Mouse (Mus musculus) thymus, adult 18-20 months (tissue): ENCODE data around the gene Phlpp2.
A peak's percentile ranks its signal among the peaks of the same experiment; 100 is the strongest.

Experiments used
- DNase-seq, 2 experiments: peaks; one replicate each; pipeline ENCODE4 v3.0.0; 2022; ENCODE audit warnings: mixed read lengths in 2 of 2

Gene Phlpp2

DNA sequence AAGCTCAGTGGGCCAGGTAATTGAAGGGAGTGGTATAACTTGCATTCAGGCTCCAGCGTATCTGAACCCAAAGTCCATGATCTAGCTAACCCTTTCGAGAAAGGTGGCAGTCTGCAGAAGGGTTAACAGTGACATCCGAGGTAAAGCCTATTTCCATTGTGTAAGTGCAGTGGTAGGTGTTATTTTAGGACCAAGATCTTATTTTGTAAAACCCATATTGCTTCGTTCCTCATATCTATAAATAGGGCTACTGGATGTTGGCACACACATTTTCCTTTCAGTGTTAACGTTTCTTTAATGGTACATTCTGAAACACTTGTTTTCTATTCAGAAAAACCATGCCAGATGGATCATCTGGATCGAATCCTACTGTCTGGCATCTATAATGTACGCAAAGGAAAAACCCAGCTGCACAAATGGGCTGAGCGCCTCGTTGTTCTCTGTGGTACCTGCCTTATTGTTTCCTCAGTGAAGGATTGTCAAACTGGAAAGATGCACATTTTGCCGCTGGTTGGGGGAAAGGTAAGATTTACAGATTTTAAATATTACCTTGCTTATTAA, 35.6 kb downstream of the Phlpp2 start:
- DNase-seq = no peak

DNA sequence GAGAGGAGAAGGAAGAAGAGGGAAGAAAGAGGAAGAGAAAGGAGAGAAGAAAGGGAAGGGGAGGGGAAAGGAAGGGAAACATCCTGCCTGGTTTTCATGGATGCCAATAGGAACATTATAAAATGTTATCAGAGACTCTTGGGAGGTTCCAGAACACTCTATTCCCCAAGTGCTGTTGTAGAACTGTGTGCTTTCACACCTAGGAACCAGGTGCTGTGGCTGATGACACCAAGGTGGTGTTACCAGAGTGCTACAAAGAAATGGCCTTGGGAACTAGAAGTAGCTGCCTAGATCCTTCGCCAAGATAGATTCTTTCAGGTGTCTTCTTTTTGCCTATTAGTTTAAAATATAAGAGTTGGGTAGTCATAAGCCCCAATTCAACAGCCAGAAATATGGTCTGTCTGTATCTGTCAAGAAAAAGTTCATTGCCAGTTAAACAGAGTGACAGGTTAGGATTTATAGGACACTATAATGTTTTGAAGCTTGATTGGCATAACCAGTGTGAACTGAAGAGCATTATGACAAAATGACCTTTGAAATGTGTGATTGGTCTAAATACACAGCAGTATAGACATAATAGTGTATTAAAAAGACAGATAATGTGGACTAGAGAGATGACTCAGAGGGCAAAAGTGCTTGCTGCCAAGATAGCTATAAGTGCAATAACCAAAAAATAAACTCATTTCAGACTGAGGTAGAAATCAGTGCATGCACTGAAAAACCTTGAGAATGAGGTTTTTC, 36.8 kb downstream of the Phlpp2 start:
- no peak for DNase-seq

DNA sequence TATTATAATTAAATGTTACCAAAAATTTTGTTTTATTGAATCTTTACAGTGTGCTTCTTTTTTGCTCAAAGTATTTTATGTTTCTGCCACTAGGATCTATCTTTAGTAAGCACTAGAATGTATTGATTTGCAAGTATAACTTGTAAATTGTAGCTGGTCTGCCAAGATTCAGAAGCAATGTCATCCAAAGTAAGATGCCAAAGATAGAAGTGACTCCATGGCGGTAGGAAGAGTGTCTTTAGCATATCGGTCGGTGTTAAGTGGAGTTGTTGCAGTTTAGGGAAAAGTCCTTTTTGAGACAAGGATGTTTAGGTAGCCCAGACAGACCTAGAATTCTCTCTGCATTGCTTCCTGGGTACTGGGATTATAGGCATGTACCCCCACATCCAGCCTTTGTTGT, 38.6 kb downstream of the Phlpp2 start:
- no peak for DNase-seq

DNA sequence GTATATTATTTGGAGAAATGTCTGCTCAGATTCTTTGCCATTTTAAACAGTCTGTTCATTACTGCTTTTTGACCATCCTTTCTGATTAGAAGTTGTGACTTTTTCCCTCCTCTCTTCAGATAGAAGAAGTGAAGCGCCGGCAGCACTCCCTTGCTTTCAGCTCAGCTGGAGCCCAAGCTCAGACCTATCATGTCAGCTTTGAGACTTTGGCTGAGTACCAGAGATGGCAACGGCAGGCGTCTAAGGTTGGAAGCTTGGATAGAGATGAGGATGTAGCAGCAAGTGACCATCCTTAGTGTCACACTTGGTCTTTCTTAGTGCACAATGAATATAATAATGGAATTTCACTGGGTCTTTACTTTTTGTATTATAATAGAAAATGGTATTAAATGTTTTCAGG, 39.0 kb downstream of the Phlpp2 start:
- no peak for DNase-seq

DNA sequence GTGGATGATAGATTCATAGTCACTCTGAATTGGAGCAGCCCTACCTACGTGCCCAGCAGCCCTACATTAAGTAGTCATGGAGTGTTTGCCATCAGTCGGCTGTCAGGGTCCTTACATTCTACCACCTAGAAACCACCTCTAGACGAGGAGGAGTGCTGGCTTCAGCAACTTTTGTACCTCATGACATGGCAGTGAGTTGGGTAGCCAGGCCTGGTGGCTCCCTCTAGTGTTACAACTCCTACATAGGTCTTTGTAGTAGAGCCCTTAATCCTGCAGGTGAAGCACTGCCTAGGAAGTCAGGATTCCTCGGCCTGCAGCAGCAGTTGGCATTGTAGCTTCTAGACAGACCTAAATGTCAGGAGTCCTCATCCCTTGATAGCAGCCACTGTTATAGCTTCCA, 48.9 kb downstream of the Phlpp2 start:
- peak in 1 of 2 experiments; percentile 6 for DNase-seq

DNA sequence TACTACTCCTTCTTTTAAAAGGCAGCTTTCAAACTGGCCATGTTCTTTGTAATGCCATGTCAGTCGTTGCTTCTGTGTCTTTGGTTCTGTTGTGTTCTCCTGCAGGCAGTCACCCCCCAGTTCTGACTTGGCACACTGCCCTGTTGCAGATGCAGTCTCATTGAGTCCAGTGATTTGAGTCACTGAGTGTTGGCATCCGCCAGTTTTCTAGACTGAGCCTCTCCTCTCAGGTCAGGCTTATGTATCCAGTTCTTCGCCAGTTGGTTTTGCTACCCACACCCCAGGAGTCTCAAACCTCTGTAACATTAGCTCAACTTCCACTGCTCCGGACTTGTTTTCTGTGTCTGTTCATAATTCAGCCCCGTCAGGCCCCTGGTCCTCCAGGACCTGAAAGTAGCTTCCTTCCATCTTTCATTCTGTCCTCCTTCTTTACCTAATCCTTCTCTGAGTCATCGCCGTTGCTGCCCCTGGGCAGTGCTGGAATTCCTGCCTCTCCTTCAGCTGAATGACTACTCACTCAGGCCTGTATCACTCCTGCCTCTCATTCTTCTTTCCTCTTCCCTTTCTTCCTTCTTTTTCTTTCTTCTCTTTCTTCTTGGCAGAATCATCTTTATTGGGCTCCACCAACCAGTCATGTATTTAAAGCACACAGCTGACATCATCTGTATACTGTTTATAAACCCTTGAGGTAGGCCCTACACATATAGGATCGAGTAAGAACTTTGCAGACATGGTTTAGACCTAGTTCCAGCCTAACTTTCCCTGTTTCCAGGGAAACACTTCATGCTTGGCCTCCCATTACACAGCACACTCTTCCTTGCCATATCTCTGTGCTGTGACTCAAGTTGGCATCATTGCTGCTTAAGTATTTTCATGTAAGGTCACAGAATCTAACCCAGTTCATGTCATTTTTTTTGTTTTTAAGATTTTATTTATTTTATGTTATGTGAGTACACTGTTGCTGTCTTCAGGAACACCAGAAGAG, 52.4 kb downstream of the Phlpp2 start:
- no peak for DNase-seq

DNA sequence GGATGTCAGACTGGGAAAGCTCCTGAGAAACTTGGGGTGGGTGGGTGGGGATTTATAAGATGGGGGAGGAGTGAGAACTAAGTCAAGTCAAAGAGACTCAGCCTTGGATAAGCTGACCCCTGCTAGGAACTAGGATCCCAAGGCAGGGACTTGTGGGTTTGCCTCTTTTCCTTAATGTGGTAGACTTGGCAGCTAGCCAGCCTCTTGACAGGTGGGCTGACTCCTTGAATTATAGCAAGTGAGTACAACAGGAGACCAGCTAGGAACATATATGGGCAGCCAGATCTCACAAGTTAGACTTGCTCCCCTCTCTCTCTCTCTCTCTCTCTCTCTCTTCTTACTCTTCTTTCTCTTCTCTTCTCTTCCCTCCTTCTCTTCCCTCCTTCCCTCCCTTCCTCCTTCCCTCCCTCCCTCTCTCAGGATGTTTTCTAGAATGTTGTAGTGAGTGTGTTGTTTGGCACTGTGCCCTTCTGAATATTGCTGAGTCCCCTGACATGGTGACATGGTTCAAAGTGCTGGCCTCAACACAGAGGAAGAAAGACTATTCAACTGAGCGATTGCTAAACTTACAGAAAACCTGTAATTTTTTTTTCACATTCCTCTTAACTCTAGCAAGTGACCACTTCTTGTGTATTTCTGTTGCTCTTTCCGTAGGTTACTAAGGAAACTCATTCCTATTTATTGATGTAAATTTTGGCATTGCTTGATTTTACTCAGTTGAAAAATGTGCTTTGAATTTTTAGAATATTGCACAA, 73.4 kb downstream of the Phlpp2 start:
- no peak for DNase-seq

DNA sequence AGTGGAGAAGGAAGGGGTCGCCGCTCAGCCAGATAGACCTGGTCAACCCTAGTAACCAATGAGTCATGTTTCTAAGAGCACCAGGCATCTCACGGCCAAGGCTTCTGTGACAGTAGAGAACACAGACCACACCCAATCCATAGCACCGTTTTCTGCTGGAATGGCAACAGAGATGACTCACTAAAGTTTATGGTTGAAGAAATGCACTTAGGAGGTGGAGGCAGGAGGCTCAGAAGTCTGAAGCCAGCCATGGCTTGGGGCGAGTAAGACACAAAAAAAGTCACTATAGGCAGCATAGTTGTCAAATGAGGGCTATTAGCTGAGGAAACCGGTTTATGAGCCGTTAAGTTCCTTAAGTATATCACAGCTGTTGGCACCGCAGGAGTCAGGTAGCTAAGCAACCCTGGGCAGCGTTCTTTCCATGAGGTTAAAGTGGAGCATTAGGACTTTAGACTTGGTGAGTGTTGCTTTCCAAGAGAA, 76.9 kb downstream of the Phlpp2 start:
- no peak for DNase-seq

DNA sequence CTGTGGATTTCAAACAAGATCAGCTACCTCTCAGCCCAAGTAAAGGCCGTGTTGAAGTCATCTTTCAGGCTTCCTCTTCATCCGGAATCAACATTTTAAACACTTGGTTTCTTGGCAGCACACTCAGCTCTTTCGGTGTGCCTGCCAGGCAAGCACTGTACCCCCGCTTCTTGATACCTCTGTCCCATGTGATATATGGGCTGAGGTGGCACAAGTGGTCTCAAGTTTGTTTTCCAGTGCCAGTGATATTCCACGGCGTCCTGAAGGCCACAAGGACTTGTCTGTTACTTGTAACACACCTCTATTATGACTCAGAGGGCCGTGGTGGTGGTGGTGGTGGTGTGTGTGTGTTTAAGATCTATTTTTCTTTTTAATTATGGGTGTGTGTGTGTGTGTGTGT, 77.4 kb downstream of the Phlpp2 start:
- DNase-seq = no peak

DNA sequence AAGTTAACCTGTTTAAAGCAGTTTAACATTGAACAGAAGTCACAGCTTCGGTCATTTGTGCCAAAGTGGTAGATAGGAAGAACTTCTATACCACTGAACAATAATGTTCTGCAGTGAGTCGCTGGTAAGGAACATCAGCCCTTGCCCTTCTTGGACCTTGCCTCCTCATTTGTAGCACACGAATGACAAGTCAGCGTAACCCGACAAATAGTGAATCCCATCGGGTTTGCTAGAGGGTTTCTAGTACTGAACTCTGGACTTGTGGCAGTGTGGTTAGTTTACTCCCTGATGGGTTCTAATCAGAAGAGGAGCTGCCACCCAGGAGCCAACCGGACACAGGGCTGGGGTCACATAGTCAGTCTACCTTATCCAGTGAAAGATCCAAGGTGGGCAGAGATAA, 77.9 kb downstream of the Phlpp2 start:
- DNase-seq = no peak

DNA sequence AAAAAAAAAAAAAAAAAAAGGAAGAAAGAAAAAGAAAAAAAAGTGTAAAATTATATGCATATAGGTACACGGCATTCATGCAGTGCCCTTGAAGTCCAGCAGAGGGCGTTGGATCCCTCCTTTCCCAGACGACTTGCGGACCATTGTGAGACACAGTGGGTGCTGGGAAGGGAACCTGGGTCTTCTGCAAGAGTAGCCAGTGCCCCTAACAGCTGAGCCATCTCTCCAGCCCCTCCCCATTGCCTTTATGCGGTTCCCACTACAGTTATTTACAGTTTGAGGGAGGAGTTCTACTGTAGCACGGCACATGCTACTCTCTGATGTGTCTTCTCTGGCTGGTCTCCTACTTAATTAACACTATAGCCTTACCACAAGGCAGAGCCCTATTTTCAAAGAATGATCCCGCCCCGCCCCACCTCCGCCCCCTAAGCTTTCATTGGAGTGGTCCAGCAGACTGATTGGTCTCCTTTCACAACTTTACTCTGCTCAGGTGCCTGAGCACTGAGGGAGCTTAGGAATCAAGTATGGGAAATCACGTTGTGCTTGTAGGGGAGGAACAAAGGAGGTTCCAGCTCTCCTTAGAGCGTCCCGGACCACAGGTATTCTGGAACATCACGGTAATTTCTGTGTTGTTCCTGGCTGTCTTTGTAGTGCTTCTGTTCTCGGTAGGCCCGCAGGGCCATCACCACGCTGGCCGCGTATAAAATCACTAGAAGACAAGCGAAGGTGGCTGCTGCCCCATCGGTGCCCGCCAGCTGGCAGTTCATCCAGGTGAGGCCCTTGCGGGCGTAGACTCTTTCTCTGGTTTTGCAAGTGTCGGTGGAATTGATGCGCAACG, 79.3 kb downstream of the Phlpp2 start:
- no peak for DNase-seq

DNA sequence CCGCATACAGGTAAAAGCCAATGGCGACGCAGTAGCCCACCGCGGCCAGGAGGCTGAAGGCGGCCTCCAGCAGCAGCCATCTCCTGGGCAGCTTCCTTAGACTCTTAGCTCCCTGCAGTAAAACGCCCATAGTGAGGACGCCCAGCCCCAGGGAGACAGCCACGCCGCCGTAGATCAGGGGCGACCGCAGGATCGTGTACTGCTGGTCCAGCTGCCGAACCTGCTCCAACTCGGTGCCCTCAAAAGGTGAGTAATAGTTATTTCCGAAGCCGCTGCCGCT, 79.9 kb downstream of the Phlpp2 start:
- DNase-seq = no peak

DNA sequence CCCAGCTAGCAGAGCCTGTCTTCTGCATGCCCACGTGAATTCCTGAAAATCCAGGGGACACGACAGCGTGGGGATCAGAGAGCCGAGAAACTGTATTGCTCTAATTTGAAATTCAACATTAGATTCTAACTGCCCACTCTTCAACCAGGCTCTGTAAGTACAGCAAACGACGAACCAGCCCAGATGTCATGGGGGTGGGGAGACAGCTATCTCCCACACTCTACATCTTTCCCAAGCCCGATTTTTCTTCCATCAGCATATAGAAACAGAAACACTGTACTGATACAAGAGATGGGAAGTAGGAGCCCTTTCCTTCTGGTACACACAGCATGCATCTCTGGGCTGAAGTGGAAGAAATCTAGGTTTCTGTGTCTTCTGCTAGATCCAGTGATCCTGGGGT, 83.8 kb downstream of the Phlpp2 start:
- no peak for DNase-seq

DNA sequence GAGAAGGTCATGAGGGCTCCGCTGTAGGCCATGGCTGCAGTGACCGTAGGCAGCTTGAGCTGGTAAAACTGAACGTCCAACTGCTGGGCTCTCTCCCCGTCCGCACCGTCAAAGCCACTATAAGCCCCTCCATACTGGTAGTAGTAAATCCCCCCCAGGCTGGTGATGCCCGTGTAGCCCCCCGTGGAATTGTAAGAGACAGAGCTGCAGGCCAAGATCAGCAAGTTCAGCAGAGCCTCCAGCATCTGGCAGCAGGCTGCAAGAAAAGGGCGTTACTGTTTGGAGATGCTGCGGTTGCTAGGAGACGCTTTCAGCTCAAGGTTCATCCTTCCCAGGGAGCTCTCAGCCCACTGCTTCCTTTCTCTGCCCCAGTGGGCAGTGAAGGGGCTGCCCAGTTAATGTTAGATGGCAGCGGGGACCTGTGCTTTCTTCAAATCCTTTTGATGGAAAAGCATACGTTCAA, 86.2 kb downstream of the Phlpp2 start:
- DNase-seq = no peak

DNA sequence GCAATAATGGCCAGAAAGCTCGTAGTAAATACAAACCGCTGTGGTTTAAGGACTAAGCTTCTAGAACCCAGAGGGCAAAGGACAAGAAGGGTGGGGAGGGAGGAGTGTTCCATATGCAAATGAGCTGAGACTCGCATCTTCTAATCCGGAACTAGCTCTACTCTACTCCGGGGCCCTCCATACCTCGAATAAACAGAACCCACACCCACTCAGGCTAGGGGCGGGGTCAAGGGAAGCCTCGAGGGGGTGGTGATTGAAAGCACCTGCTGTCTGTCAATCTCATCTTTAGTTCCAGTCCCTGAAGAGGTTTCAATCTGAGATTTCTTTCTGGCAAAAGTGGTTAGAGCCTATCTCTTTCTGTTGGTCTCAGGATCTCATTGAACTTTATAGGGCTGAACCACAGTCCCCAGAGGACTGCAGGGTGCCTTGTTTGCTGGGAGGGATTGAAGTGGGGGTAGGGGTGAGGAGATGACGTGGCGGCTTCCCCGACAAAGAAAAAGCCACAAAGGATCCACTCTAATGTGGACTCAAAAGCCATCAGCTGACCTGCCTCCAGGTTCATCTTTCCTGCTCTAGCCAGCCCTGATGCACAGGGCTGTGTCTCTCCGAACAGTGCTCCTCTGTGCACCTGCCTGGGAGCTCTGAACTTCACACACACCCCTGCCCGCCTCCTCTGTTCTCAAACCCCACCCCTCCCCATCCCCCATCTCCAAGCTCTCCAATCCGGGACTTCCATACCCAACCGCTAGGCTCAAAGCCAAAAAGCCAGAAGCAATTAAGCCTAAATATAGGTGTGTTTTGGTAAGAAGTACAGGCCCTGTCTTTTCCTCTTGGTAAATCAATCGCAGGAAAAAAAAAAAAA, 89.1 kb downstream of the Phlpp2 start:
- no peak for DNase-seq

DNA sequence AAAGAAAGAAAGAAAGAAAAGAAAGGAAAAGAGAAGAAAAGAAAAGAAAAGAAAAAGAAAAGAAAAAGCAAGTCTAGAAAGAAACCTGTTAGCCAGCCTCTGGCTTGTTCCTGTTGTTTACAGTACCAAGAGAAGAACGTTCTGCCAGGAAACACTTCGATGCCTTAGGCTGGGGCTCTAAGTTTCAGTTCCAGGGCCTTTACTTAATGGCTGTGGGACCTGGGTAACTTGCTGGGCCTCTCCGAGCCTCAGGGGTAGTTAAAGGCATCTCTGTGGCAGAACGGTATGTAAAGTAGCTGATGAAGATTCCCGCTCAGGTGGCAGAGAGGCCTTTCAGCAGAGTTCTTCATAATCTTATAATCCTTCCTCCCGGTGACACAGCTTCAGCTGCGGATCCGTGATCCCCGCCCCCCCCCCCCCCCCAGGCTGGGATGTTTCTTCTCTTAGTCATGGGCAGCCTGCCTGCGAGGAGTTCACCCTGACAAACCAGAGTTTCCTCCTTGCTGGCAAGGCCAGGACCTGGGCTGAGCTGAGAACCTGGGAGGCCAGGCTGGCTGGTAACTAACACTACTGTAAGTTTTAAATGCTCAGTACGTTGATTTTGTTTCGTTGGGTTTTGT, 89.8 kb downstream of the Phlpp2 start:
- no peak for DNase-seq

DNA sequence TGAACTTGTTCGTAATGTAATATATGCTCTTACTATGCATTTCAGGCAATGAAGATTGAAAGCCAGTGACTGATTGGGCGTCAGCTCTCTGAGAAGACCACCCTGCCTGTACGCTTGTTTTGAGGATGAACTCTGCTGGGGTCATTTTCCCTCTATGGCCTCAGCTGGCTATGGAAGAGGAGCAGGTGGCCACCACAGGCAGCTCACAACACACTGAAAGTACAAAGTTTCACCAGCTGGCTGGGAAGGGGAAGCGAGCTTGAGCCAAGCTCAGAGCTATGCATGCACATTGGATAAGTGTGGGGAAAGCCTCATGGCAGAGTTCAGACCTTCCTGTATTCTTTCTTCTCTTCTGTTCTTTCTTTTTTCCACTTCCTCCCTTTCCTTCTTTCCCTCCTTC, 90.8 kb downstream of the Phlpp2 start:
- DNase-seq = no peak

DNA sequence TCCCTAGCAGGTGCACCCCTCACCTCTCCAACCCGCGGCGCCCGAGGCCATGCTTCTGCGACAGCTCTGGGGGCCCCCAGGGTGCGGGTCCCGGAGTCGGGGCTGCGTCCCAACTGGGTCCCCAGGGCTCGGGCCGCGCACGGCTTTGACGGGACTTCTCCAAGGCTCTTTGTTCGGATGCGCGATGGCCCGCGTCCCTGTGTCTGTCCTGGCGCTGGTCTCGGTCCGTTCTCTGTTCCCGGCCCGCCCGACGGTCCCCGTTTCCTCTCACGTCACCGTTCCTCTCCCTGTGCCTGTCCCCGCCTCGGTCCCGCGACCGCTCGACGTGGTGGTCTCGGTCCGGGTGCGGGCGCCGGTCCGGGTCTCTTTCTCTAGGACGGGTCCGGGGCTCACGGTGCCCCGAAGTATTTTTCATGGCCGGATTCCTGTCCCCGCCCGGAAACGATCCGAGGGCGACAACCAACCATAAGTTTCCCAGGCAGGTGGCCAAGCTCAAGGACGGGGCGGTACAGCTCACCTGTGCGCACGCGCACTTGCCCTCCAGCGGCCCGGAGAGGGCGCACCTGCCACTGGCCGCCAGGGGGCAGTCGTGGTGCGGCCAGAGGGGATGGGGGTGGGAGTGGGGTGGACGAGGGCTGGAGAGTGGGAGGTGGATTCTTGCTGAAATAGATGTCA, 93.5 kb downstream of the Phlpp2 start, which contains the start of gene Marveld3:
TSS of gene Marveld3 (minus strand) at position 511 of the 675 bp plus-strand sequence.
- DNase-seq = peak in 1 of 2 experiments; percentile 5

DNA sequence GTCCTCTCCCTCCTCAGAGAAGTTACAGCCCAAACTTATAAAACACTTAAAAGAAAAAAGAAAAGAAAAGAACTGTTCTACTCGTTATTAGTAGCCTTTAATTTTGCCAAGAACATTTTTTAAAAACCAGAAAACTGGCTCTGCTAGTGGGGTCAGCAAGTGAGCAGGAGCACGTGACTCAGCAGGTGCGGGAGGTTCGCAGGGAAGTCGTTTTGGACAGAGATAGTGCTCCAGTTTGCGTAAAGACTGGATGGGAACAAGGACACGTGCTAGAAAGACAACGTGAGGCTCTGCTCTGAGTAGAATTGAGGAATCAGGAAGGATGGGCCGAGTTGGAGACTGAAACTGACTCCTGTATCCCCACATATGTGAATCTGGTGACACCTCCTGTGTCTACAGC, 94.6 kb downstream of the Phlpp2 start:
- no peak for DNase-seq

DNA sequence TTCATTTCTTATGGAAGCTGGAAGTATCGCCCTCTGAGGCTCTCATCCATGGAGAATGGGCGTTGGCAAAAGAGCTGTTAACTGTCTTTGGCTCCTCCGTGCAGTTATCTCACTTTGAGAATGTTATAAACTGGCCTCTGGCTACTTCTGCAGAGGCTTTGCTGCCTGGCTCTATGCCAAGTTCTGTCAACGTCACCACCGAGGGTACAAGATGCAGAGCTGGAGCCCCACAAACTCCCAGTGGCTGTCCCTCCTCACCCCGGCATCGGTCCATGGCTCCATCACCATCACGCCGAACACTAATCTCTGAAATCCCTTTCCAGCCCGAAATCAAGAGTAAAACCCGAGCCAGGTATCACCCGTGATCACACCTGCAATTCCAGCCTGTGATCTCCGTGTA, 95.1 kb downstream of the Phlpp2 start:
- DNase-seq = no peak
